Mouse (Mus musculus) kidney, adult 2 months (tissue): ENCODE measurements at regions not wholly inside any gene's neighbourhood (a gene's known extent, or its start where the extent isn't known, plus 50 kb on each side); places are given as distances from the start of the nearest gene placed in this dataset.

Experiments used
- DNase-seq: peaks from one replicate; pipeline ENCODE4 v3.0.0; 2021
- H3K27ac ChIP-seq: fragments of 200-500 bp; 2 replicates; pipeline ENCODE4 v1.5.1; 2012; ENCODE audit warnings: low read depth, low read length, control low read depth, inconsistent platforms; ENCODE audit not compliant: insufficient read depth
- H3K27me3 ChIP-seq: fragments of 200-500 bp; replicated peaks from 2 replicates; pipeline ENCODE4 v1.6.1; 2012; ENCODE audit warnings: mild to moderate bottlenecking, moderate library complexity, low read length, inconsistent platforms; ENCODE audit not compliant: control insufficient read depth, insufficient read depth
- H3K36me3 ChIP-seq: fragments of 200-500 bp; 2 replicates; pipeline ENCODE4 v1.6.1; 2012; ENCODE audit warnings: mild to moderate bottlenecking, moderate library complexity, low read length, inconsistent platforms; ENCODE audit not compliant: control insufficient read depth, insufficient read depth
- H3K4me1 ChIP-seq: fragments of 200-500 bp; 2 replicates; pipeline ENCODE4 v1.6.1; 2011; ENCODE audit warnings: low read length; ENCODE audit not compliant: control insufficient read depth, insufficient read depth
- H3K4me3 ChIP-seq: fragments of 200-500 bp; 2 replicates; pipeline ENCODE4 v1.5.1; 2011; ENCODE audit warnings: mild to moderate bottlenecking, low read depth, low read length, control low read depth; ENCODE audit not compliant: insufficient read depth
- CTCF ChIP-seq: fragments of 200-500 bp; conservative IDR thresholded peaks from 2 replicates; pipeline ENCODE4 v1.5.1; 2011; ENCODE audit warnings: low read depth, mild to moderate bottlenecking, control low read depth, low read length, moderate library complexity, mixed read lengths; ENCODE audit not compliant: insufficient read depth, insufficient read length
- POLR2A ChIP-seq: fragments of 200-500 bp; IDR thresholded peaks from one replicate; pipeline ENCODE4 v1.6.1; 2011; ENCODE audit warnings: low read depth, low read length, control low read depth
- WGBS: fragments of 180-500 bp; shearing (Covaris S2); methylation state at CpG from one replicate; pipeline ENCODE4 v1.1.7; 2018; 5-methylcytosine and 5-hydroxymethylcytosine counted together

DNA sequence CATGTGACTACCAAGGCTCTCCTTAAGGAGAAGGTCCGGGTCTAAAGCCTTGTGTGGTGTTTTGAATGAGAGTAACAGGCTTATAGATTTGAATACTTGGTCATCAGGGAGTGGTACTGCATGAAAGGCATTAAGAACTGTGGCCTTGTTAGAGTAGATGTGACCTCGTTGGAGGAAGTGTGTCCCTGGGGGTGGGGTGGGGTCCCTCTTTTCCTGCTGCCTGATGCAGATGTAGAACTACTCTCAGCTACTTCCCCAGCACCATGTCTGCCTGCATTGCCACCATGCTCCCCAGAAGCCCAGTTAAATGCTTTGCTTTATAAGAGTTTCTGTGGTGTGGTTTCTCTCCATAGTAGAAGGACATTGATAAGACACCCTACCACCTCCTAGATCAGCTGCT, 367.9 kb downstream of the Cbln4 start:
- 72% methylated on average over 2 of the region's 2 CpGs for WGBS
- no peak overlapping the region for H3K27ac ChIP-seq
- H3K4me1 ChIP-seq = no peaks in the 10 kb centered on the region
- H3K27me3 ChIP-seq = no peaks in the 10 kb centered on the region
- H3K36me3 ChIP-seq = no peaks in the 10 kb centered on the region
- DNase-seq = no peak
- TF ChIP-seq POLR2A (no peak), CTCF (no peak)
- H3K4me3 ChIP-seq = no peak overlapping the region

GRCm38 (mm10) chr2:171670945-171671547, 372.2 kb downstream of the Cbln4 start:
- no peaks in the 10 kb centered on the region for H3K36me3 ChIP-seq

GRCm38 (mm10) chr2:171668791-171669645, 374.2 kb downstream of the Cbln4 start:
- Histone ChIP-seq H3K4me1 (no peaks in the 10 kb centered on the region), H3K27me3 (no peaks in the 10 kb centered on the region), H3K36me3 (no peaks in the 10 kb centered on the region), H3K4me3 (no peak overlapping the region), H3K27ac (no peak overlapping the region)
- WGBS = 27% methylated on average over 4 of the region's 4 CpGs
- DNase-seq = peak; percentile 38
- TF ChIP-seq CTCF (no peak), POLR2A (no peak)

More at GRCm38 (mm10) chr2:171670945-171671547, 372.2 kb downstream of the Cbln4 start:
- no peak for DNase-seq
- 82% methylated on average over 8 of the region's 8 CpGs for WGBS
- no peak for TF ChIP-seq CTCF
- TF ChIP-seq POLR2A = no peak
- H3K4me1 ChIP-seq = no peaks in the 10 kb centered on the region
- no peaks in the 10 kb centered on the region for H3K27me3 ChIP-seq
- no peak overlapping the region for H3K4me3 ChIP-seq
- H3K27ac ChIP-seq = no peak overlapping the region

DNA sequence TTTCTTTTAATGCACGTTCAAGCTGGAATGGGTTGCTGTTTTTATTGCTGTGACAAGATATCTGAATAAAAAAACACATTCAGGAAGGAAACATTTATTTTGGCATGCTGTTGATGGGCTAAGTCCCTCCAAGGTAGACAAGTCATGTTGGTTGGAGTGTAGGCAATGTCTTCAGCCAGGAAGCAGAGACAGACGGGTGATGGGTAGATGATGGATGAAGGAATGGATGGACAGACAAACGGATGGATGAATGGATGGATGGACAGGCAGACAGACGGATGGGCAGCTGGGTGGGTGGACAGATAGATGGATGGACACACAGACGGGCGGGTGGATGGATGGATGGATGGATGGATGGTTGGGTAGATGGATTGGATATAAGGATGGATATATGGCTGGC, 380.7 kb downstream of the Cbln4 start:
- Histone ChIP-seq H3K4me1 (no peaks in the 10 kb centered on the region), H3K4me3 (no peak overlapping the region), H3K36me3 (no peaks in the 10 kb centered on the region), H3K27me3 (no peaks in the 10 kb centered on the region), H3K27ac (no peak overlapping the region)
- 76% methylated on average over 6 of the region's 6 CpGs for WGBS
- no peak for DNase-seq
- TF ChIP-seq CTCF = no peak
- no peak for TF ChIP-seq POLR2A

GRCm38 (mm10) chr2:171661896-171662511, 381.3 kb downstream of the Cbln4 start:
- WGBS = 41% methylated on average over 8 of the region's 8 CpGs
- Histone ChIP-seq H3K4me1 (no peaks in the 10 kb centered on the region), H3K27ac (no peak overlapping the region; the same call in 1 of the 2 replicates), H3K27me3 (no peaks in the 10 kb centered on the region), H3K4me3 (no peak overlapping the region), H3K36me3 (no peaks in the 10 kb centered on the region)
- TF ChIP-seq POLR2A (no peak), CTCF (no peak)
- DNase-seq = peak; percentile 29

GRCm38 (mm10) chr2:171657125-171657524, 386.1 kb downstream of the Cbln4 start:
- Histone ChIP-seq H3K4me1 (no peaks in the 10 kb centered on the region), H3K27me3 (no peaks in the 10 kb centered on the region), H3K36me3 (no peaks in the 10 kb centered on the region), H3K27ac (no peak overlapping the region), H3K4me3 (no peak overlapping the region)
- no peak for DNase-seq
- 72% methylated on average over 7 of the region's 7 CpGs for WGBS
- TF ChIP-seq POLR2A (no peak), CTCF (no peak)

GRCm38 (mm10) chr2:171641730-171642129, 401.5 kb downstream of the Cbln4 start:
- WGBS = 80% methylated on average over 4 of the region's 4 CpGs
- Histone ChIP-seq H3K4me1 (no peaks in the 10 kb centered on the region), H3K4me3 (no peak overlapping the region), H3K36me3 (no peaks in the 10 kb centered on the region), H3K27me3 (no peaks in the 10 kb centered on the region), H3K27ac (no peak overlapping the region)
- TF ChIP-seq POLR2A (no peak), CTCF (no peak)
- no peak for DNase-seq
